8 mouse cellular contexts compared by ENCODE assay signal in the genomic region with DNA sequence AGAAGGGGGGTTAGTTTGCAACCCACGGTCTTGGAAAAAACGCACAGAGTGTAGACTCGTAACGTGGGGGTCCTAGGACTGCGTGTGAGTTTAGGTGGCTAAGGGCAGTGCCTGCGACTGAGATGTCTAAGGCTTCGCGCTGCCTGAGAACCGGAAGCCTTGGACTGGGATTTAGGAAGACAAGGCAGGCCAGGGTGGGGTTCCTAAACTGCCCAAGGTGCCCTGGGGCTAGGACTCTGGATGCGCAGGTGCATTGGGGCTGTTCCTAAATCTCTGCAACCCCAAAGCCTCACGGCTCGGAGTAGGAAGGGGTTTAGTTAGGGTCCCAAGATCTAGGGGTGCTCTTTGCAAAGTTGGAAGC. TPM values are rescaled to one million over a fixed set of nuclear protein-coding genes. Genes with fewer than 3 reads are reported as not detected.
A peak's percentile ranks its signal among the peaks of the same experiment; 100 is the strongest.
DNase-seq lines count a peak whose midpoint lies in the region; ATAC-seq and TF ChIP-seq lines count a peak whose summit lies in the region.

No protein-coding gene starts in this region.

- peak overlapping the region; percentile 83 for H3K4me3 ChIP-seq in intestine, embryonic 16.5 days (ENCODE audit: low read length)
- H3K4me3 ChIP-seq in myocyte = peak overlapping the region; percentile 93

- H3K27ac ChIP-seq in intestine, embryonic 16.5 days (ENCODE audit: low read length) = 0 out of 2 replicates have a peak overlapping the region, but pooled peaks have one; percentile 39

- peaks cover 34% of the 10 kb centered on the region for H3K4me1 ChIP-seq in intestine, embryonic 16.5 days (ENCODE audit: control insufficient read depth, insufficient read depth, low read length)

- peak; percentile 38 to 48 for DNase-seq in cerebellum, postnatal 10 days
- no peak for DNase-seq in cerebellum, postnatal 36 days
- DNase-seq in thymus, postnatal 14 days = peak; percentile 34
- no peak for DNase-seq in thymus, adult 18-20 months
- DNase-seq in gastrocnemius, postnatal 36 days = no peak
- DNase-seq in right cerebral cortex, postnatal 10 days (ENCODE audit: low spot score in 2 of 2) = no peak

- no peak for ATAC-seq in intestine, embryonic 16.5 days

- peak overlapping the region; percentile 91 for H3K9ac ChIP-seq in intestine, embryonic 16.5 days (ENCODE audit: low read depth, low read length)

- WGBS in intestine, embryonic 16.5 days = 2% methylated on average over 12 of the region's 12 CpGs

- H3K9me3 ChIP-seq in intestine, embryonic 16.5 days (ENCODE audit: control insufficient read depth, low read length) = no peaks in the 10 kb centered on the region

- intact Hi-C loops in gastrocnemius, postnatal 36 days (cut with DNase I) = no loop called here

- peak overlapping the region; percentile 33 for H3ac ChIP-seq in myocyte (ENCODE audit: control insufficient read depth, insufficient read length)

- H3K79me2 ChIP-seq in myocyte (ENCODE audit: control insufficient read depth, insufficient read depth) = peaks cover 41% of the 10 kb centered on the region

- H3K36me3 ChIP-seq in intestine, embryonic 16.5 days (ENCODE audit: control insufficient read depth, insufficient read depth, low read length) = peaks cover 2% of the 10 kb centered on the region; the same call in 1 of the 2 replicates
- H3K36me3 ChIP-seq in myocyte (ENCODE audit: control insufficient read depth, insufficient read depth) = no peaks in the 10 kb centered on the region

- H3K27me3 ChIP-seq in intestine, embryonic 16.5 days (replicated peaks; ENCODE audit: control insufficient read depth, insufficient read depth, low read length) = no peaks in the 10 kb centered on the region
- no peaks in the 10 kb centered on the region for H3K27me3 ChIP-seq in myocyte (ENCODE audit: control insufficient read depth, insufficient read depth, insufficient read length)

- H3K4me2 ChIP-seq in intestine, embryonic 16.5 days (ENCODE audit: low read depth, low read length) = peak overlapping the region; percentile 90
- peak overlapping the region; percentile 96 for H3K4me2 ChIP-seq in myocyte (ENCODE audit: low read depth)

- TF ChIP-seq POLR2A in myocyte (IDR thresholded peaks at IDR 0.05; ENCODE audit: insufficient read length, low read depth) = no peak

TF ChIP-seq in myocyte, 11 proteins besides CTCF, POLR2A, EP300 and RAD21:
- no peak for TF ChIP-seq TCF12 (IDR thresholded peaks at IDR 0.05; ENCODE audit: insufficient read depth, poor library complexity, severe bottlenecking)

RNA-seq across cellular contexts. Expression of gene Gm20431, which starts 0.7 kb away (rescaled TPM):
- 2.0 and 3.2 TPM in 2 replicates for polyA plus RNA-seq in intestine, embryonic 16.5 days (2015; fragmentation: Nextera tagmentation; extraction: Ambion mirVana)
- 9.2 TPM for polyA plus RNA-seq in myocyte (2012; fragmentation: generic; extraction: Trizol)
- total RNA-seq in gastrocnemius, postnatal 36 days (2021) = 10 to 100 TPM in 1 of 2 experiments, 1 to 10 TPM in 1; 6.3 to 11.4 TPM

RNA-seq across cellular contexts. Expression of gene Cebpb, which starts 28.1 kb away (rescaled TPM):
- 0.65 and 0.93 TPM in 2 replicates for polyA plus RNA-seq in intestine, embryonic 16.5 days (2015; fragmentation: Nextera tagmentation; extraction: Ambion mirVana)
- polyA plus RNA-seq in myocyte (2012; fragmentation: generic; extraction: Trizol) = 74.7 TPM
- 100 to 1,000 TPM; 115 to 129 TPM for total RNA-seq in gastrocnemius, postnatal 36 days (2021)

RNA-seq across cellular contexts. Expression of gene Ube2v1, which starts 28.7 kb away (rescaled TPM):
- 273 and 293 TPM in 2 replicates for polyA plus RNA-seq in intestine, embryonic 16.5 days (2015; fragmentation: Nextera tagmentation; extraction: Ambion mirVana)
- polyA plus RNA-seq in myocyte (2012; fragmentation: generic; extraction: Trizol) = 322 TPM
- 100 to 1,000 TPM; 160 to 167 TPM for total RNA-seq in gastrocnemius, postnatal 36 days (2021)

RNA-seq across cellular contexts. Expression of gene Tmem189, which starts 29.0 kb away (rescaled TPM):
- polyA plus RNA-seq in intestine, embryonic 16.5 days (2015; fragmentation: Nextera tagmentation; extraction: Ambion mirVana) = 28.6 and 33.7 TPM in 2 replicates
- polyA plus RNA-seq in myocyte (2012; fragmentation: generic; extraction: Trizol) = 91.9 TPM
- 10 to 100 TPM; 14.9 to 15.6 TPM for total RNA-seq in gastrocnemius, postnatal 36 days (2021)

Comparison
In these comparisons a context has a peak if more than half of its experiments do, and no peak if none do; other contexts are left out.
1. DNase-seq: peak in cerebellum, postnatal 10 days (2 of 2) and thymus, postnatal 14 days (single experiment); none in cerebellum, postnatal 36 days (0 of 2), thymus, adult 18-20 months (0 of 2), gastrocnemius, postnatal 36 days (0 of 2) and right cerebral cortex, postnatal 10 days (0 of 2).
2. RNA of gene Cebpb, which starts 28.1 kb away (polyA plus RNA-seq): 74.7 TPM in myocyte (single experiment); 0.65 to 0.93 TPM in intestine, embryonic 16.5 days; every median in the first group is over 10 times any median in the second.